Mouse (Mus musculus) liver, postnatal 0 days (tissue): ENCODE results near the gene Gsg1l.

ENCODE experiments used
- CTCF ChIP-seq: sonication (generic); IDR thresholded peaks from 2 replicates; pipeline ENCODE4 v1.5.1; 2016; ENCODE audit warnings: antibody characterized with exemption, low read depth
- EP300 ChIP-seq: IDR thresholded peaks from 2 replicates; pipeline ENCODE4 v1.6.1; 2016; ENCODE audit warnings: antibody characterized with exemption, low read depth, mild to moderate bottlenecking

- no peak for TF ChIP-seq CTCF
- no peak for TF ChIP-seq EP300
Observed at GRCm38 (mm10) chr7:126058918-126059317, 23.3 kb downstream of the Gsg1l start.
